Mouse (Mus musculus): ENCODE data around the gene Hscb.

- TF ChIP-seq CTCF (IDR thresholded peaks at IDR 0.05; ENCODE audit: low read depth) = no peak
- TF ChIP-seq EP300 (IDR thresholded peaks at IDR 0.05; ENCODE audit: low read depth) = no peak
Measured at GRCm38 (mm10) chr5:110869242-110869669, 29.7 kb upstream of the Hscb start.
